Mouse (Mus musculus): ENCODE data around the gene Hmgb2.

The Hmgb2 gene

DNA sequence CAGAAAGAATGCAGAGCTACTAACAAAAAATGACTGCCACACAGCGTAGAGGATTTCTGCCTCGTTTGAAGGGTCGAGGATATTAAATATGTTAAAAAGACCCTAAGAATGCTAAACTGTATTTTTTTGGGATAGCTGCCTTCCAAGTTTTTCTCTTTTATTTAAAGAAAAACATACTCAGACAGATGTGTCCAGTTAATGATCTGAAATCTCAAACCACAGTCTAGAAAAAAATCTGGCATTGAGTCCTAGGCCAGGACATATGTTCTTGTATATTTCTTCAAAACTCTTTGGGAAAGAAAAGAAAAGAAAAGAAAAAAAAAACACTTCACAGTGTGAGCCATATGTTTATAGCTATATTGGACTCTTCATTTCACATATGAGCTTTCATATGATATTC, 51.0 kb downstream of the Hmgb2 start:
- DNase-seq, result no peak

DNA sequence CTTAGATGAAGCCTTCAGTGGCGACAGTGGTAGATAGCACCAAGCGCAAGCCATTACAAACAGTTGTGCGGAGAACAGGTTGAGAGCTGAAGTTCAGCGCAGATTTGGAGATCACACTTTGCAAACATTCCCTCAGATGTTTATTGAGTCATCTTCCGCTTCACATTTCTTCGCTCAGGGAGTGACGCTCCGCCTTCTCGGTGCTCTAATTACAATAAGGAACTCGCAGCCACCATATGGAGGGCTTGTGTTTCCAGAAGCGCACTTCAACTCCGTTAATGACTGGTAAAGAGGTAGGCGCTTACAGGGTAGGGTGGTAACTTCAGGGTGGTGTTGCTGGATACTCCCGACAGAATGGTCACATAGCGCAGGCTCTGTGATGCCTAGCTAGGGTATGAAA, 52.0 kb downstream of the Hmgb2 start:
- no peak for DNase-seq

DNA sequence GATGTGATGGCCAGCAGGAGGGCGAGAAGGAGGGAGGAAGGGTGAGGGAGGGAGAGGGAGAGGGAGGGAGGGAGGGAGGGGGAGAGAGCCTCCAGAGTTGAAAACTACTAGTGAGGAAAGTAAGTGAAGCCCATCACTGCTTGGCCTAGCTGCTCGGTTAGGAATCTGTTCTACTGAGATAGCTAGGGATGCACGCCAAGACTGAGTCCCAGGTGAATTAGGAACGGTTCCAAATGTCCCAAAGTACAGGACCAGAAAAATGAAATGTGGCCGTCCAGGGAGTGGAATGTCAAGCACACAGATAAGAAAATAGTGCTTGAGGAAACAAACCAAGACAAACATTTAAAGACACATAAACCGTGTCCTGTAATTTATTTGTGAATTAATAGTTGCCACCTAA, 53.3 kb downstream of the Hmgb2 start:
- DNase-seq, result peak; percentile 72 to 74

All from cerebellum, adult 18-20 months (tissue).